Mouse (Mus musculus) heart, postnatal 0 days (tissue): Measurements from ENCODE around the gene Clcc1.

Experiments used
- CTCF ChIP-seq: IDR thresholded peaks from 2 replicates; pipeline ENCODE4 v1.5.1; 2016; ENCODE audit warnings: antibody characterized with exemption, control low read depth, low read depth
- EP300 ChIP-seq: IDR thresholded peaks from 2 replicates; pipeline ENCODE4 v1.6.1; 2016; ENCODE audit warnings: antibody characterized with exemption, low read depth

GRCm38 (mm10) chr3:108689446-108689845, 35.7 kb downstream of the Clcc1 start:
- TF ChIP-seq EP300 (no peak), CTCF (no peak)
